Mouse (Mus musculus) lung, adult 2 months (tissue): ENCODE data around the gene Smg9.

Experiments used
- CTCF ChIP-seq: fragments of 200-500 bp; IDR thresholded peaks from 2 replicates; pipeline ENCODE4 v1.5.1; 2011; ENCODE audit warnings: mild to moderate bottlenecking, low read length, control low read depth; ENCODE audit not compliant: insufficient read depth
- POLR2A ChIP-seq: fragments of 200-500 bp; IDR thresholded peaks from 2 replicates; pipeline ENCODE4 v1.6.1; 2011; ENCODE audit warnings: low read depth, mild to moderate bottlenecking, control low read depth, low read length, borderline replicate concordance; ENCODE audit errors: extremely low read depth

DNA sequence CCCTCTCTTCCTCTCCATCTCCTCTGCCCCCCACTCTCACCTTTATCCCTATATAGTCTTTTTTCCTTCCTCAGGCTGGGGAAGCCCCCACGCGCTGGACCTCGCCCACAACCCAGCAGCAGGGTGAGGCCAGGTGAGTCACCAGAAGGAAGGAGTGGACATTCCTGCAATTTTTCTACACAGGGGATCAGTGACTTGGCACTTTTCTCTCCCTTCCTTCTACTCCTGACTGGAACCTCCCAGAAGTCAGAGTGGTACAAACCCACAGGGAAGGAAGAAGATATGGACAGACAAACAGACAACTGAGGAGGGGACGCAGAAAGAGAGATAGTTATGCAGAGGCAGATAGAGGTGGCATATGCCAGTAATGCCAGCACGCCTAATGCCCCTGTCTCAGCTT, 60.0 kb downstream of the Smg9 start:
- no peak; the same call in 1 of the 2 replicates for TF ChIP-seq POLR2A
- TF ChIP-seq CTCF, result no peak
